Mouse (Mus musculus) ES-Bruce4 (cell line): ENCODE data around the gene Gucy1b2. TPM values are rescaled to one million over a fixed set of nuclear protein-coding genes. Genes with fewer than 3 reads are reported as not detected.

ENCODE experiments used
- H3K27ac ChIP-seq: 2 replicates; pipeline ENCODE4 v1.5.1; 2012; ENCODE audit warnings: low read length, inconsistent platforms; ENCODE audit not compliant: insufficient read depth
- H3K27me3 ChIP-seq: 2 replicates; pipeline ENCODE4 v1.6.1; 2012; ENCODE audit warnings: mild to moderate bottlenecking, low read length, inconsistent platforms; ENCODE audit not compliant: control insufficient read depth, poor library complexity, insufficient read depth, severe bottlenecking
- H3K36me3 ChIP-seq: 2 replicates; pipeline ENCODE4 v1.6.1; 2012; ENCODE audit warnings: inconsistent platforms, mild to moderate bottlenecking, low read length, moderate library complexity; ENCODE audit not compliant: control insufficient read depth, poor library complexity, insufficient read depth, severe bottlenecking
- H3K4me1 ChIP-seq: one replicate; pipeline ENCODE4 v1.8.1; 2011; ENCODE audit warnings: low read length; ENCODE audit not compliant: control insufficient read depth, insufficient read depth
- H3K4me3 ChIP-seq: 2 replicates; pipeline ENCODE4 v1.5.1; 2011; ENCODE audit warnings: low read depth, mild to moderate bottlenecking, low read length
- H3K9ac ChIP-seq: 2 replicates; pipeline ENCODE4 v1.6.1; 2012; ENCODE audit warnings: low read depth, mild to moderate bottlenecking, inconsistent platforms; ENCODE audit not compliant: poor library complexity, severe bottlenecking
- H3K9me3 ChIP-seq: replicated peaks from 2 replicates; pipeline ENCODE4 v1.6.1; 2012; ENCODE audit warnings: mild to moderate bottlenecking, low read length, inconsistent platforms; ENCODE audit not compliant: control insufficient read depth, poor library complexity, insufficient read depth, severe bottlenecking
- CTCF ChIP-seq: IDR thresholded peaks from one replicate; pipeline ENCODE4 v1.8.1; 2011; ENCODE audit warnings: low read depth, low read length
- EP300 ChIP-seq: IDR thresholded peaks from 2 replicates; pipeline ENCODE4 v1.6.1; 2011; ENCODE audit warnings: low read depth, low read length; ENCODE audit not compliant: insufficient read depth
- POLR2A ChIP-seq: IDR thresholded peaks from one replicate; pipeline ENCODE4 v1.8.1; 2011; ENCODE audit warnings: low read length; ENCODE audit not compliant: insufficient read depth
- polyA plus RNA-seq: library from polyadenylated mRNA; stranded (reverse); fragments of >200 nt; gene quantifications from 2 replicates; pipeline ENCODE4 v1.2.4, GENCODE M21; 2011; ENCODE audit warnings: low read depth; ENCODE audit not compliant: missing spikeins, insufficient read depth, insufficient read length

Gene Gucy1b2
- polyA plus RNA-seq, 1 experiment: not detected

DNA sequence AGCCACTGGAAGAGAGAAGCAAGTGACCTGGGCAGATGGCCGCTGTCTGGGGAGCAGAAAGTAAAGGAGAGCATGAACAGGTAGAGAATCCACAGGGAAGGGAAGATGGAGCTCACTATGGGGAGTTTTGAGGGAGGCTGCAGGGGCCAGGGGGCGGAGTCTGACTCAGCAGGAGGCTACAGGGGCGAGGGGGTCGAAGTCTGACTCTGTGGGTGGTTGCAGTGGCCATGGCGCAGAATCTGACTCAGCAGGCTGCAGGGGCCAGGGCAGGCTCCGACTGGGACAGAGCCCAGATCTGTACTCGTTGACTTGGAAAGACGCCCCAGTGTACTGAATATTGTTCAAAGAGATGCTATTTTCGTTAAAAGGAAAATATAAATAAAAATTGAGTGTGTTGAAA lies 8.9 kb upstream of the Gucy1b2 start:
- no peak overlapping the region for H3K9ac ChIP-seq
- H3K4me3 ChIP-seq: no peak overlapping the region
- H3K36me3 ChIP-seq: no peaks in the 10 kb centered on the region
- H3K27me3 ChIP-seq: no peaks in the 10 kb centered on the region
- no peak for TF ChIP-seq POLR2A
- H3K4me1 ChIP-seq: no peaks in the 10 kb centered on the region
- H3K9me3 ChIP-seq: no peaks in the 10 kb centered on the region
- H3K27ac ChIP-seq: no peak overlapping the region

- no peak overlapping the region for H3K9ac ChIP-seq
- H3K27ac ChIP-seq: no peak overlapping the region
- no peaks in the 10 kb centered on the region for H3K27me3 ChIP-seq
- TF ChIP-seq CTCF (peak; percentile 45), EP300 (no peak)
- H3K36me3 ChIP-seq: no peaks in the 10 kb centered on the region
- H3K9me3 ChIP-seq: no peaks in the 10 kb centered on the region
- no peaks in the 10 kb centered on the region for H3K4me1 ChIP-seq
- H3K4me3 ChIP-seq: no peak overlapping the region
Observed at GRCm38 (mm10) chr14:62459541-62459940, 3.5 kb upstream of the Gucy1b2 start.

DNA sequence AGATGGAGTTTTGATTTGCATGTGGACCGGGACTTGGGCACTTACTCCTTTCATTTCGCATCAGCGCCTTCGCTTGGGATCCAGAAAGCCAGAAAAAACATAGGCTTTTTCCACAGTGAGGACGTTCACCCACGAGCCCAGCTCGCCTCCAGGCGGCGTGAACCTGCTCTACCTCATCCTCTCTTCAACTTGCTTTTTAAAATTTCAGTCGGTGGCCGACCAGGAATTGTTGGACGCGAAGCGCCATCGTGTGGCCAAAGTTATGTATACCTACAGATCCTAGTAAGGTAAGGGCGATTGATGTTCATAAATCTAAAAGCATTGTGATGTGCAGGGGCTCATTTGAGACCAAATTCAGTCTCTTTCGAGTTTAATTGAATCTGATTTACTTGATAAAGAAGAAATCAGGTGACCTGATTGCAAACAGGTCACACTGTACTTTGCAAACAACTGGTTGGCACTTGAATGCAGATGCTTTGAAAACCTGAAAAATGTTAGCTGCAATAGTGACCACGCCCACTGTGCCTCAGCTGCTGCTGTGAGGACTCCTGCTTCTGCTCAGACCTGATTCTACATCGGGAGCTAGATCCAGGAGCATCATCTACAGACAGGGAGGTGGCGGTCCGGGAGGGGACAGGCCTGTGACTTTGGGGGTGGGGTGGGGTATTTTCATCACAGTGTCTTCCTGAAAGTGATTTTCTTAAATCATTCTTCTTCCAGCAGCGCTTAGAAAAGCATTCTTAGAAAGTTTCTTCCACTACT lies 1.5 kb upstream of the Gucy1b2 start:
- Histone ChIP-seq H3K27ac (no peak overlapping the region), H3K9ac (no peak overlapping the region), H3K36me3 (no peaks in the 10 kb centered on the region), H3K4me3 (no peak overlapping the region), H3K27me3 (no peaks in the 10 kb centered on the region), H3K4me1 (no peaks in the 10 kb centered on the region), H3K9me3 (no peaks in the 10 kb centered on the region)
- TF ChIP-seq CTCF: peak; percentile 79
- no peak for TF ChIP-seq EP300
- TF ChIP-seq POLR2A: no peak

DNA sequence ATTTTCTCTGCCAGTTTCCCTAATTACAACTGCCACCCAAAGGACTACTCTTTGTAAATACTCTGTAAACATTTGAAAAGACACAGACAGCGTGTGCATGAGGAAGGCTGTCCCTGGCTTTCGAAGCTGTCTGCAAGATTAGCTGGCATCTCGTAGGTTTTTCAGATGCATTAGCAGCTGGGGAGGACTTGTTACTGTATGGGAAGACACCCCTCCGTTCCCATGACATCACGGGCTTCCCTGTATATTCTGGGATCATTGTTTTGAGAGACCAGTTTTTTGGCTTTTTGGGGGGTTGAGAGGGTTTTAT lies 564 bp downstream of the Gucy1b2 start:
- H3K27ac ChIP-seq: no peak overlapping the region
- no peak overlapping the region for H3K9ac ChIP-seq
- no peak overlapping the region for H3K4me3 ChIP-seq
- no peaks in the 10 kb centered on the region for H3K9me3 ChIP-seq
- no peak for TF ChIP-seq EP300
- TF ChIP-seq CTCF: no peak
- TF ChIP-seq POLR2A: no peak
- no peaks in the 10 kb centered on the region for H3K27me3 ChIP-seq
- H3K36me3 ChIP-seq: no peaks in the 10 kb centered on the region
- H3K4me1 ChIP-seq: no peaks in the 10 kb centered on the region

GRCm38 (mm10) chr14:62454760-62455569 lies 1.1 kb downstream of the Gucy1b2 start:
- TF ChIP-seq EP300 (no peak), CTCF (no peak), POLR2A (no peak)
- Histone ChIP-seq H3K9me3 (no peaks in the 10 kb centered on the region), H3K36me3 (no peaks in the 10 kb centered on the region), H3K27ac (no peak overlapping the region), H3K4me1 (no peaks in the 10 kb centered on the region), H3K9ac (no peak overlapping the region), H3K27me3 (no peaks in the 10 kb centered on the region), H3K4me3 (no peak overlapping the region)

DNA sequence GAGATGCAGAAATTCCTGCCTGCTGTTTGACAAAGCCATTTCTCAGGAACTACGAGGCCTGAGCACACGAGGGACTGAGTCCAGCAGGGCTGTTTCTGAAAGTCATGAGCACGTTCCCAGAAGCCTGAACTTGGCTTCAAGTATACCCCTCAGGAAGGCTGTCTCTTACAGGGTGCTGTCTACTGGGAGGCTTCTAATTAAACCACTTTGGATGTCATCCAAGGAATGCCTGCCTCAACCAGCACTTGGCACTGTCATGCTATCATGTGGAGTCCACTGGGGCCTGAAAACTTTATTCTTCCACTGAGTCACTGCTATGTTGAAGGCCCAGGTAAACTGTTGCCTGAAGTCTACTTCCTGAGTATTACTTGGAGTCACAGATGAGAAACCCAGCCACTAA lies 2.0 kb downstream of the Gucy1b2 start:
- no peak overlapping the region for H3K27ac ChIP-seq
- H3K27me3 ChIP-seq: no peaks in the 10 kb centered on the region
- H3K4me3 ChIP-seq: no peak overlapping the region
- no peak overlapping the region for H3K9ac ChIP-seq
- TF ChIP-seq POLR2A (no peak), EP300 (no peak), CTCF (no peak)
- H3K4me1 ChIP-seq: no peaks in the 10 kb centered on the region
- no peaks in the 10 kb centered on the region for H3K9me3 ChIP-seq
- no peaks in the 10 kb centered on the region for H3K36me3 ChIP-seq
